Mouse (Mus musculus) liver, adult 2 months (tissue): ENCODE measurements around the gene Fam19a5.

ENCODE experiments used
- CTCF ChIP-seq: fragments of 200-500 bp; IDR thresholded peaks from 2 replicates; pipeline ENCODE4 v1.5.1; 2011; ENCODE audit warnings: low read depth, low read length, control low read depth
- POLR2A ChIP-seq: fragments of 200-500 bp; IDR thresholded peaks from 2 replicates; pipeline ENCODE4 v1.6.1; 2011; ENCODE audit warnings: low read length, control low read depth; ENCODE audit not compliant: insufficient read depth; ENCODE audit errors: extremely low read depth

- TF ChIP-seq CTCF = no peak
- TF ChIP-seq POLR2A = no peak
Measured at GRCm38 (mm10) chr15:87564331-87564730, 20.2 kb downstream of the Fam19a5 start.
